Mouse (Mus musculus): ENCODE results near the gene Pex16. TPM values are rescaled to one million over a fixed set of nuclear protein-coding genes. Genes with fewer than 3 reads are reported as not detected.

Gene Pex16
- polyA plus RNA-seq, 2 experiments from 2014 or later = 40.0 to 59.3 TPM

DNA sequence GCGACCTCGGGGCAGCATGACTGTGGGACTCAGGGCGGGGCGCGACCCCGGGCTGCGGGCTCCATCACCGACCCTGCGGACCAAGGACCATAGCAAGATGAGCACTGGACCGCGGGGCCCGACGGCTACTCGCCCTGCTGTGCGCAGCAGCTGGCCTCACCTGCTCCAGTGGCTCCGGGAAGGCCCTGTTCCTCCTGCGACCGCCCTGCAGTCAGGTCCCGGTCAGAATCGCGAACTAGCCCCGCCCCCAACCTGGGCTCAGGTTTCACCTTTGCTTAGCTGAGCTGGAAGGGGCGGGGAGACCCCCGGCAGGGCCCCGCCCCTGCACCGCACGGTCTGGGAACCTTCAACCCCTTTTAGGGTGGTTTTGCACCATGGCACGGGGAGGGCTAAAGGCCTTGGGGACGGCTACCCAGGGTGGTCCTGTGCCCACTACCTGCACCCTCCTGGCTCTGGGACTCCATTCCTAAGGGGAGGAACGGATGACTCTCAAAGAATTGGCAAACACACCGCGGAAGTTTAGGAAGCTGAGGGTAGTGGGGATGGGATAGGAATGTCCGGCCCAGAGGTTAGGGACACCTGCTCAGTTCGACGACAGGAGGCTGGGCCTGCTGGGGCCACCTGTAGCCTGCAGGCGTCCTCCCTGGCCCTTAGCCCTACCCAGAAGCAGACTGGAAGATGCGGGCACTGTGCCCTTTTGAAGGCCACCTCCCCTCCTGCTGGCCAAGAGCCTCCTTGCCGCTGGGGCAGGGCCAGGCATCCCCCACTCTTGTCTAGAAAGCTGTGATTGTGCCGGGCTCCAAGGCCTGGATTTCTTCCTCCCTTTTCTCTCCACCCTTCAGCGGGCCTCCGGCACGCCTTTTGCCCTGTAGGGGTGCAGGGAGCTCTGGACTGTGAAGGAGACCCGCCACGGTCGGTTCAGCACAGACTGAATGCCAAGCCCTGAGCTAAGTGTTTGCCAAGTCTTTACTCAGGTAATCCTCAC lies 3.4 kb upstream of the Pex16 start:
- no peak for ATAC-seq

GRCm38 (mm10) chr2:92371971-92372690 lies 2.3 kb upstream of the Pex16 start:
- no peak for ATAC-seq

GRCm38 (mm10) chr2:92372767-92373436 lies 1.6 kb upstream of the Pex16 start:
- ATAC-seq = no peak

DNA sequence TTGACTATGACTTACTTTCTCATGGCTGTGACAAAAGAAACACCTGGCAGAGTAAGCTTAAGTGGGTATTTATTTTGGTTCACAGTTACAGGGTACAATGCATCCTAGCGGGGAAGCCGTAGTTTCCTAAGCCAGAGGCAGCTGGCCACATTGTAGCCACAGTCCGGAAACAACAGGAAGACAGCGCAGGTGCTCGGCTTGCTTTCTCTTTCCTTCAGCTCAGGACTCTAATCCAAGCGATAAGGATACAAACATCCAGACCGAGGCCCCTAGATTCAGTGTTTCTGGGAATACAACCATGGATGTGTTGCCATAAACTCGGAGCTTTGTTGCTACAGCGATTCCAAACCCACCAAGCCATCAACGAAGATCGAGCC lies 1.1 kb upstream of the Pex16 start:
- ATAC-seq = no peak

DNA sequence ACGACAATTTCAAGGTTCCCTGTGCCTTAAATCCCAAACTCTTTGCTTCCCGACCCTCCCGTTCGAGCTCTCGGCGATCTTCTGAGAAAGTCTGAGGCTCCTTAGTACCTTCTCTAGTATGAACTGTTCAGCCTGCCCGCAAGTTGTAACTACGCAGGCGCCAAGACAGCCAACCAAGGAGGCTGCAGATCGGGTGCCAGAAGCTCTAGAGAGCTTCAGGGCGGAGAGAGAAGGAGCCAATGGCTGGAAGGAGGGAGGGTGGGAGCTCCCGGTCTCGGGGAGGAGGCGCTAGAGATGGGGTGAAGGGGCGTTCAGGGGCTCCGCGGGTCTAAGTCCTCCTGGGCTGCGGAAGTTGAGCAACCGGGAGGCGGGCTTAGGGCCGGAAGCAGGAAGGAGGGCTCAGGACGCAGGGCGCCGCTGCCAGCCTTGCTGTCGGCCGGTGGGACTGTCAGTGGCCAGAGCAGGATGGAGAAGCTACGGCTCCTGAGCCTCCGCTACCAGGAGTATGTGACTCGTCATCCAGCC lies 685 bp downstream of the Pex16 start:
- ATAC-seq = peak; percentile 91

GRCm38 (mm10) chr2:92375788-92376187 lies 1.3 kb downstream of the Pex16 start:
- ATAC-seq = no peak

DNA sequence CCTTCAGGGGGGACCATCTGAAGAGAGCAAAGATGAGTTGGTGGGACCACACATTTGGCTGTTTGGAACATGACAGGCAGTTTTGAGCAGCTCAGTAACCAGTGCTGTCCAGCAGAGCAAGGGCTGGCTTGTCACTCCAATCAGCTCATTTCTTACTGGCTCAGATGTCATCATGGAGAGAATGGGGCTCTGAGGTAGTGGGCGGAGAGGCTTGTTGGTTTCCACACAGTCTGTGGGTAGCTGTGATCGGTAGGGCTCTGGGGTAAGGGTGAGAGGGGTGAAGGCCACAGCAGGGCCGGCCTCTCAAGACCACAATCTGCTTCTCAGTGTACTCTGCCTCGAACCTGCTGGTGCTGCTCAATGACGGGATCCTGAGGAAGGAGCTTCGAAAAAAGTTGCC lies 1.8 kb downstream of the Pex16 start:
- no peak for ATAC-seq

GRCm38 (mm10) chr2:92377320-92377719 lies 2.8 kb downstream of the Pex16 start:
- ATAC-seq = no peak

DNA sequence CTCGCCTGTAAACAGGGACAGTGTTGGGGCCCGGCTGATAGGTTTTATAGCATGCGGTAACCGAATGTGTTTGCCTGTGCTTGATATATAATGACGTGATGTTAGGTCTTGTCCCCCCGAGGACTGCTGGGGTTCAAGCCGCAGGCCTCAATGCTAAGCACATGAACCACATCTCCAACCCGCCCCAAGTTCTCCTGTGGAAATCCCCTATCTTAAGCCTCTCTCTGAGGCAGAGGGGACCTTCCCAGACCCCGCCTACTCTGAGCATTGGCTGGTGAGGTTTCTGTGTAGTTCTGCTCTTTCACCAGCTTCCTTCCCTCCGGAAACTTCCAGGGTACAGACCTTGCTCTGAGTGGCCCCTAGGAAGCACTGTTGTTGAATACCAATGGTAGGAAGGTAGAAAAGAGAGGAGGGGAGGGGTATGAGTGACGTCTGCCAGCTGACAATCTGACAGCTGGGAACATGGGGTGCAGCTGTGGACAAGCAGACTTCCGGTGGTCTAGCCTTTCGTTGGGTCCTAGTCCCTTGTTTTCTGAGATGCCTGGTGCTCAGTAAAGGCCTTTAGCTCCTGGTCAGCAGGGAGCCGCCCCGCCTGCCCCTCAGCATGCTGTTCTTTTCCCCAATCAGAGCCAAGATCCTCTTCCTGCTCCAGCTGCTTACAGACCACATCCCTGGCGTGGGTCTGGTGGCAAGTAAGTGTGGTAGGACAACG lies 5.5 kb downstream of the Pex16 start:
- ATAC-seq = peak; percentile 43

- ATAC-seq = no peak
Observed at GRCm38 (mm10) chr2:92380495-92381050, 6.1 kb downstream of the Pex16 start.

DNA sequence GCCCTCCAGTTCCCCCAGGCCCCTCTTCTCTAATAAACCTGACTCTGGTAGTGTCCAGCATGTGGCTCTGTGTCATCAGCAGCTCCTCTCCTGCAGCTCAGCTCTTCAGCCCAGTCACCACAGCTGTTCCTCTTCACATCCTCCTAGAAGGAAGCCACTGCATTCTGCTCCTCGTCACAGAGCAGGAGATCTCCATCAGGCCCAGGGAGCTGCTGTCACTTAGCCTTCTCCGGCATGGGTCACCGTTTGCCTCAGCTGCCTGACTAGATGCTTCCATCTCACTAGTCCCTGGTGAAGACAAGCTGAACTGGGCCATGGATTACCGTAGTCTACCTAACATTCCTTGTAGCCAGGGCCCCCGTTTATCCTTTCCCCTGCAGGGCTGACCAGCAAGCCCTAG lies 6.7 kb downstream of the Pex16 start:
- no peak for ATAC-seq

- no peak for ATAC-seq
Observed at GRCm38 (mm10) chr2:92381901-92382588, 7.6 kb downstream of the Pex16 start, which contains the start of gene 1700029I15Rik. 1700029I15Rik (plus strand) TSS chr2:92382538.

- no peak for ATAC-seq
Observed at GRCm38 (mm10) chr2:92382759-92383158, 8.3 kb downstream of the Pex16 start.

DNA sequence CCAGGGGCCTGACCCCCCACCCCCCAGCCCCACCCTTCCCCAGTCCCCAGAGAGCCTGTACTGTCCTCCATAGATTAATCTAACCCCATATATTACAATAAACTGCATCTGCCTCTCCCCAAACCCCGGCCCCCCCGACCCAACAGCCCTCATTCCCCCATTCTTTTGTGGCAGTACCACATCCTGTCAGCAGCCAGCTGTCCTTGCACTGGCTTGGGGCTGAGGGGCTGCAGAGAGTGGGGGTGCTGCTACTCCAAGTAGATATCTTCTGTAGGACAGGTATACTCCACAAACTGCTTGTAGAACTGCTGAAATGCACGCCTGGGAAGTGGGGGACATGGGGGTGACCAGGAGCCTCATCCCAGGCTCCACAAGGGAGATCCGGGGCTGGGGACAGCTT lies 9.6 kb downstream of the Pex16 start:
- no peak for ATAC-seq

GRCm38 (mm10) chr2:92385113-92386051 lies 10.9 kb downstream of the Pex16 start:
- no peak for ATAC-seq

DNA sequence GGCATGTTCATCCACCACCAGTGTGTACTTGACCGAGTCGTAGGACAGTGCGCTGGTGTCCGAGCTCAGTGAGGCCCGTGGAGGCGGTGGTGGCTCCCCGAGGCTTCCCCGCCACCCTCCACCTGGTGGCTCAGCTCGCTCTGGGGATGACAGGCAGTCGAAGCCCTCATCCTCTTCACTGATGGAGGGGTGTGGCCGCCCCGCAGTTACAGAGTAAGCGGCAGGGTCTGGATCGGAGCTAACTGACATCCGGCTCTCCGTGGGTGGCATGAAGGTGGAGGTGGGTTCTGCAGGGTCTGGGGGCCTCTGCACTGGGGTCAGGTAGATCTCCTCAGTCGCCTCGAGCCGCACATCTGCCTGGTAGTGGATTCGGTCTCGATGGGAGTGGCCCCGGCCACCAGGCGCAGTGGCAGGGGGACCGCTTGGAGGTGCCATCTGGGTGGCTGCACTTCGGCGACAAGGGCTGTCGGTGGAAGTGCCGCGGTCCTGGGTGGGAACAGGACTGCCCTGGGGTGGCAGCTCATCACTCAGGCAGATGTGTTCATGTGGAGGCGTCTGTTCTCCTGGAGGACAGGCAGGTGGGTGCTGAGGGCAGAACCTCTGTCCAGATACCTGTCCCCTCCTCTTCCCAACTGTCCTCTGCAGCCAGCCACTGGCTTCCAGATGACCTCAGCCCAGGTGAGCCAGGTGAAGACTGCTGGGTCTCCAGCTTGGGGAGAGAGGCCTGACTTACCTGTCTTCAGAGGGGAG lies 12.5 kb downstream of the Pex16 start:
- ATAC-seq = no peak

DNA sequence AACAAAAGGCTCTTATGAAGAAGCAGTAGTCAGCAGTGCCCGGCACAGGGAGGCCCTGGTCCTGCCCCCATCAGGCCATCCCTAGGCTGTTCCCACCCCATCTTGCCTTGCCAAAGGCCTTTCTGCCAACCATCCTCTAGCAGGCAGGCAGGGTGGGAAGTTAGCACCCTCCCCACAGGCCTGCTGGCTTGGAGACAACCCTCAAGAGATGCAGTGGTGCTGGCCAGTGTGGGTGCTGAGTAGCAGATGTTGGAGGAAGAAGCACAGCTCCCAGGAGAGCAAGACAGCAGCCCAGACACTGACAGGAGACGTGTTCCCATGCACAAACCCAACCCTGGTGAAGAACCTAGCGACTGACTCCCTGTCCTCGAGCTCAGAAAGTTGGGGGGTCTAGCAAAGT lies 13.2 kb downstream of the Pex16 start:
- no peak for ATAC-seq

GRCm38 (mm10) chr2:92388081-92388517 lies 13.6 kb downstream of the Pex16 start:
- no peak for ATAC-seq

Measured in activated CD4-positive, CD25-positive, alpha-beta regulatory T cell, adult 4 months (primary cell).